In genomic region chr8:70765838-70766570, GRCm38 (mm10) we compare ENCODE assay signal across 8 mouse cellular contexts. TPM values are rescaled to one million over a fixed set of nuclear protein-coding genes. Genes with fewer than 3 reads are reported as not detected.
A peak's percentile ranks its signal among the peaks of the same experiment; 100 is the strongest.
DNase-seq lines count a peak whose midpoint lies in the region; ATAC-seq and TF ChIP-seq lines count a peak whose summit lies in the region.

No protein-coding gene starts in this region.

- peak; percentile 49 for DNase-seq in cerebellum, adult 9-11 months
- no peak for DNase-seq in cerebellum, postnatal 4 days (ENCODE audit: low spot score in 2 of 2)
- no peak for DNase-seq in heart, postnatal 0 days (ENCODE audit: low spot score)
- DNase-seq in liver, adult 2 months (ENCODE audit: extremely low read depth, low read depth, low spot score): no peak
- DNase-seq in naive thymus-derived CD4-positive, alpha-beta T cell, adult 2 months (ENCODE audit: low read depth): peak; percentile 82
- DNase-seq in thymus, postnatal 4 days: peak; percentile 81
- DNase-seq in left cerebral cortex, adult 9 months (ENCODE audit: low spot score in 2 of 2): no peak

- WGBS in bone marrow, adult 2 months: 2% methylated on average over 34 of the region's 34 CpGs
- 2% methylated on average over 34 of the region's 34 CpGs for WGBS in heart, postnatal 0 days
- WGBS in liver, adult 2 months: 20% methylated on average over 34 of the region's 34 CpGs

- H3K4me1 ChIP-seq in bone marrow, adult 2 months (ENCODE audit: control insufficient read depth, insufficient read depth, low read length): peaks cover 25% of the 10 kb centered on the region
- peaks cover 14% of the 10 kb centered on the region for H3K4me1 ChIP-seq in heart, postnatal 0 days (ENCODE audit: control insufficient read depth, insufficient read depth)
- H3K4me1 ChIP-seq in liver, adult 2 months (ENCODE audit: control insufficient read depth, insufficient read depth, low read length): peaks cover 12% of the 10 kb centered on the region; the same call in 1 of the 2 replicates

- no peak for TF ChIP-seq CTCF in bone marrow, adult 2 months (IDR thresholded peaks at IDR 0.05; ENCODE audit: control insufficient read depth, insufficient read depth, low read length)
- no peak for TF ChIP-seq CTCF in heart, postnatal 0 days (IDR thresholded peaks at IDR 0.05; ENCODE audit: low read depth)
- TF ChIP-seq CTCF in liver, adult 2 months (IDR thresholded peaks at IDR 0.05; ENCODE audit: low read depth, low read length): no peak

- no peak for ATAC-seq in heart, postnatal 0 days (ENCODE audit: insufficient read depth, low read depth)

- H3K9ac ChIP-seq in heart, postnatal 0 days (replicated peaks; ENCODE audit: low read depth, low read length): peak overlapping the region; percentile 51
- peak overlapping the region; percentile 64 for H3K9ac ChIP-seq in liver, adult 2 months (ENCODE audit: low read depth, low read length)

- no peak for TF ChIP-seq EP300 in heart, postnatal 0 days (IDR thresholded peaks at IDR 0.05; ENCODE audit: low read depth)

- peak overlapping the region; percentile 82 for H3K4me3 ChIP-seq in bone marrow, adult 2 months (replicated peaks; ENCODE audit: control insufficient read depth, low read depth, low read length)
- H3K4me3 ChIP-seq in heart, postnatal 0 days (ENCODE audit: low read depth, low read length): peak overlapping the region; percentile 43
- peak overlapping the region; percentile 61 for H3K4me3 ChIP-seq in liver, adult 2 months (ENCODE audit: insufficient read depth, low read depth, low read length)

- peak; percentile 36; the same call in 1 of the 2 replicates for TF ChIP-seq POLR2A in bone marrow, adult 2 months (IDR thresholded peaks at IDR 0.05; ENCODE audit: borderline replicate concordance, control insufficient read depth, low read depth, low read length)
- TF ChIP-seq POLR2A in liver, adult 2 months (IDR thresholded peaks at IDR 0.05; ENCODE audit: extremely low read depth, insufficient read depth, low read length): no peak

- H3K27ac ChIP-seq in bone marrow, adult 2 months (ENCODE audit: control insufficient read depth, insufficient read depth, low read depth, low read length, poor library complexity): peak overlapping the region; percentile 70
- 0 out of 2 replicates have a peak overlapping the region, but pooled peaks have one; percentile 12 for H3K27ac ChIP-seq in heart, postnatal 0 days (ENCODE audit: low read depth)
- peak overlapping the region; percentile 24 for H3K27ac ChIP-seq in liver, adult 2 months (replicated peaks; ENCODE audit: insufficient read depth, low read depth, low read length)

- H3K36me3 ChIP-seq in heart, postnatal 0 days (replicated peaks; ENCODE audit: control insufficient read depth, insufficient read depth, low read length): peaks cover 25% of the 10 kb centered on the region
- no peaks in the 10 kb centered on the region for H3K36me3 ChIP-seq in liver, adult 2 months (ENCODE audit: control insufficient read depth, insufficient read depth, low read length)

- H3K79me2 ChIP-seq in liver, adult 2 months (ENCODE audit: control insufficient read depth, insufficient read depth, low read length): no peaks in the 10 kb centered on the region

- H3K27me3 ChIP-seq in heart, postnatal 0 days (ENCODE audit: control insufficient read depth, insufficient read depth, low read length): no peaks in the 10 kb centered on the region
- no peaks in the 10 kb centered on the region for H3K27me3 ChIP-seq in liver, adult 2 months (ENCODE audit: control insufficient read depth, insufficient read depth, low read length)

- H3K9me3 ChIP-seq in heart, postnatal 0 days (replicated peaks; ENCODE audit: control insufficient read depth, low read length): no peaks in the 10 kb centered on the region

- H3K4me2 ChIP-seq in heart, postnatal 0 days (ENCODE audit: low read depth, low read length): peak overlapping the region; percentile 73

RNA-seq across cellular contexts. Expression of gene Mpv17l2, which starts 5.3 kb away (rescaled TPM):
- polyA plus RNA-seq in bone marrow, adult 2 months (2011; ENCODE audit: insufficient read depth, insufficient read length, low replicate concordance, missing spikeins): 15.1 and 28.2 TPM in 2 replicates
- 26.6 and 56.3 TPM in 2 replicates for total RNA-seq in heart, postnatal 0 days (2014; rRNA removed; ENCODE audit: low replicate concordance)
- 50.3 and 54.0 TPM in 2 replicates for polyA plus RNA-seq in heart, postnatal 0 days (2015; fragmentation: Nextera tagmentation; extraction: Ambion mirVana)
- 13.7 and 20.9 TPM in 2 replicates for total RNA-seq in liver, adult 2 months (2014; rRNA removed)
- polyA plus RNA-seq in liver, adult 2 months (2012; rRNA removed): 33.9 and 39.3 TPM in 2 replicates

RNA-seq across cellular contexts. Expression of gene Pik3r2, which starts 10.5 kb away (rescaled TPM):
- 12.8 and 19.5 TPM in 2 replicates for polyA plus RNA-seq in bone marrow, adult 2 months (2011; ENCODE audit: insufficient read depth, insufficient read length, low replicate concordance, missing spikeins)
- total RNA-seq in heart, postnatal 0 days (2014; rRNA removed; ENCODE audit: low replicate concordance): 36.6 and 39.3 TPM in 2 replicates
- 30.2 and 32.5 TPM in 2 replicates for polyA plus RNA-seq in heart, postnatal 0 days (2015; fragmentation: Nextera tagmentation; extraction: Ambion mirVana)
- total RNA-seq in liver, adult 2 months (2014; rRNA removed): 7.7 and 10.9 TPM in 2 replicates
- 38.2 and 53.9 TPM in 2 replicates for polyA plus RNA-seq in liver, adult 2 months (2012; rRNA removed)

RNA-seq across cellular contexts. Expression of gene Rab3a, which starts 11.5 kb away (rescaled TPM):
- polyA plus RNA-seq in bone marrow, adult 2 months (2011; ENCODE audit: insufficient read depth, insufficient read length, low replicate concordance, missing spikeins): 9.7 and 13.3 TPM in 2 replicates
- total RNA-seq in heart, postnatal 0 days (2014; rRNA removed; ENCODE audit: low replicate concordance): 21.4 and 40.3 TPM in 2 replicates
- 32.7 and 32.8 TPM in 2 replicates for polyA plus RNA-seq in heart, postnatal 0 days (2015; fragmentation: Nextera tagmentation; extraction: Ambion mirVana)
- total RNA-seq in liver, adult 2 months (2014; rRNA removed): 2.7 and 4.1 TPM in 2 replicates
- 10.4 and 11.9 TPM in 2 replicates for polyA plus RNA-seq in liver, adult 2 months (2012; rRNA removed)

RNA-seq across cellular contexts. Expression of gene Mast3, which starts 38.9 kb away (rescaled TPM):
- polyA plus RNA-seq in bone marrow, adult 2 months (2011; ENCODE audit: insufficient read depth, insufficient read length, low replicate concordance, missing spikeins): 20.5 and 70.7 TPM in 2 replicates
- total RNA-seq in heart, postnatal 0 days (2014; rRNA removed; ENCODE audit: low replicate concordance): 3.0 and 5.6 TPM in 2 replicates
- polyA plus RNA-seq in heart, postnatal 0 days (2015; fragmentation: Nextera tagmentation; extraction: Ambion mirVana): 2.3 and 3.2 TPM in 2 replicates
- total RNA-seq in liver, adult 2 months (2014; rRNA removed): 14.8 and 16.7 TPM in 2 replicates
- 21.2 and 29.0 TPM in 2 replicates for polyA plus RNA-seq in liver, adult 2 months (2012; rRNA removed)

RNA-seq across cellular contexts. Expression of gene Il12rb1, which starts 42.2 kb away (rescaled TPM):
- 0.36 and 1.9 TPM in 2 replicates for polyA plus RNA-seq in bone marrow, adult 2 months (2011; ENCODE audit: insufficient read depth, insufficient read length, low replicate concordance, missing spikeins)
- total RNA-seq in heart, postnatal 0 days (2014; rRNA removed; ENCODE audit: low replicate concordance): 0.08 TPM in 1 of 2 replicates, not detected in the other
- polyA plus RNA-seq in heart, postnatal 0 days (2015; fragmentation: Nextera tagmentation; extraction: Ambion mirVana): not detected in 2 replicates
- total RNA-seq in liver, adult 2 months (2014; rRNA removed): 0.37 and 0.40 TPM in 2 replicates
- 0.34 and 0.60 TPM in 2 replicates for polyA plus RNA-seq in liver, adult 2 months (2012; rRNA removed)

Comparison
In these comparisons a context has a peak if more than half of its experiments do, and no peak if none do; other contexts are left out.
1. DNase-seq: peak in cerebellum, adult 9-11 months (single experiment), naive thymus-derived CD4-positive, alpha-beta T cell, adult 2 months (single experiment) and thymus, postnatal 4 days (single experiment); none in cerebellum, postnatal 4 days (0 of 2), heart, postnatal 0 days (single experiment), liver, adult 2 months (single experiment) and left cerebral cortex, adult 9 months (0 of 2).
2. H3K27ac ChIP-seq: peak in every context shown above with its lines; median percentile 70 in bone marrow, adult 2 months; 24 in liver, adult 2 months; 12 in heart, postnatal 0 days.
3. Peak in every context shown above with its lines, with median percentiles within 50 percentile points of each other: H3K4me3 ChIP-seq.